Mouse (Mus musculus): ENCODE measurements at regions not wholly inside any gene's neighbourhood (a gene's known extent, or its start where the extent isn't known, plus 50 kb on each side); places are given as distances from the start of the nearest gene placed in this dataset.

DNA sequence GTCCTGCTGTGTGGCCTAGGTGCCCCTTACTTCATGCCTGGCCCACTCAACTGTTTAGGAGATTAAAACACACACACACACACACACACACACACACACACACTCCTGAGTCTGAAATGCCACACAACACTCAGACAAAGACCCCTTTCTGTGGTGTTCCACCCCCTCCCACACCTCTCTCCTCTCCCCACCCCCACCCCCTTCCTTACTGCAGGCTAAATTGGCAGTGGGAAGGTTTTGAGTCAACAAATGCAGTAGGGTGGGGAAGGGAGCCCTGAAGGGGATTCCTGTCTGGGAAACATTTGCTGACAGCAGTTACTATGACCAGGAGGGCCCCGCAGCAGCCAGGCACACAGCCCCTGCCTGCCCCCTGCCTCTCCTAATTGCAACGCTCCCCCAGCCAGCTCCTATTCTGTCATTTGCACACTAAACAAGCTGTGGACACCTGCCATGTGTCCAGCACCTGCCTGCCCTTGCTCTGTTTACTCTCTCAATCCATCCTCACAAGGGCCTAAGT is 69.5 kb downstream of the Ephb3 start:
- no peaks in the 10 kb centered on the region for H3K4me1 ChIP-seq (ENCODE audit: control insufficient read depth, insufficient read depth, low read length)
- no peaks in the 10 kb centered on the region for H3K27me3 ChIP-seq (replicated peaks; ENCODE audit: control insufficient read depth, insufficient read depth, low read length)
- no peak overlapping the region for H3K4me3 ChIP-seq (ENCODE audit: insufficient read depth, low read depth, low read length)
- WGBS, result 48% methylated on average over 2 of the region's 2 CpGs
- no peaks in the 10 kb centered on the region for H3K36me3 ChIP-seq (ENCODE audit: control insufficient read depth, insufficient read depth, low read length)
- TF ChIP-seq CTCF (conservative IDR thresholded peaks at IDR 0.05; ENCODE audit: insufficient read depth, insufficient read length, low read depth, low read length) (no peak), POLR2A (IDR thresholded peaks at IDR 0.05; ENCODE audit: low read depth, low read length) (no peak)
- no peak overlapping the region for H3K27ac ChIP-seq (ENCODE audit: insufficient read depth, low read depth, low read length)
- peak; percentile 30 for DNase-seq

DNA sequence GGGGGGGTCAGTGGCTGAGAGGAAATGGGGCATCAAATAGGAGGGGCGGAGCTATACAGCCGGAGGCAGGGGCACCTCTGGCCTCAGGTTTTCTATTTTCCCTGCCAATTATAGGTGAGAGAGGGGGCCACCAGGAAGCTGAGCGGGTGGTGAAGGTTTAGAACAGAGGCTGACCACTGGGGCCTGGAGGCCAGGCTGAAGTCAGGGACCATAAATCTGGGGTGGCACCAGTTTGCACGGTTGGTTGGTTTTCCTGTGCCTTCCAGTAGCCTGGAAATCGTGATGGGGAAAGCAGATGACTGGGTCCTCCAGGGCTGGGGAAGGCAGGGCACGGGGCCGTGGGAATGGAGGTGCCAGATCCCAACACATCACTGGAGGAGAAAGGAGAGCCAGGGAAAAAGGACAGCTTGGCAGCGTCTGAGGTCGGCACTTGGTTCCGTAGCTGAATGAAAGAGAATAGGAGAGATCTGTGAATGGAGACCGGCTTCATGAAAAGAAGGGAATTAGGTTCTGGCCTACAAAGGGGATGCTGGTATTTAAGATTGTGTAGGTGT is 73.3 kb downstream of the Ephb3 start:
- no peaks in the 10 kb centered on the region for H3K36me3 ChIP-seq (ENCODE audit: control insufficient read depth, insufficient read depth, low read length)
- WGBS, result 40% methylated on average over 11 of the region's 11 CpGs
- H3K27ac ChIP-seq (ENCODE audit: insufficient read depth, low read depth, low read length), result no peak overlapping the region
- DNase-seq, result peak; percentile 50
- TF ChIP-seq CTCF (conservative IDR thresholded peaks at IDR 0.05; ENCODE audit: insufficient read depth, insufficient read length, low read depth, low read length) (no peak), POLR2A (IDR thresholded peaks at IDR 0.05; ENCODE audit: low read depth, low read length) (no peak)
- H3K27me3 ChIP-seq (replicated peaks; ENCODE audit: control insufficient read depth, insufficient read depth, low read length), result no peaks in the 10 kb centered on the region
- H3K4me1 ChIP-seq (ENCODE audit: control insufficient read depth, insufficient read depth, low read length), result no peaks in the 10 kb centered on the region
- no peak overlapping the region for H3K4me3 ChIP-seq (ENCODE audit: insufficient read depth, low read depth, low read length)

DNA sequence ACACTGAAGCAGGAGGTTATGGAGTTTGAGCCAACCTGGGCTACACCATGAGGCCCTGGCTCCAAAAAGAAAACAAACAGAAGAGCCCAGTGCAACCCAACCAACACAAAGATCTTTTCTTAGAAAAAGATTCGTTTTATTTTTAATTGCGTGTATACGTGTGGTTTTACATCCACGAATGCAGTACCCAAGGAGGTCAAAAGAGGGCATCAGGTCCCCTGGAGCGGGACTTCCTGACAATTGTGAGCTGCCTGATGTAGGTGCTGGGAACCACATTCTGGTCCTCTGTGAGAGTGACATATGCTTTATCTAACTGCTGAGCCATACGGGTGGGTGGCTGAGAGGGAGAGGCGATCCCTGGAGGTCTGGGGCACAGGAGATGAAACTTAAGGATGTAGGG is 73.8 kb downstream of the Ephb3 start:
- DNase-seq, result no peak
- Histone ChIP-seq H3K27me3 (replicated peaks; ENCODE audit: control insufficient read depth, insufficient read depth, low read length) (no peaks in the 10 kb centered on the region), H3K36me3 (ENCODE audit: control insufficient read depth, insufficient read depth, low read length) (no peaks in the 10 kb centered on the region), H3K4me1 (ENCODE audit: control insufficient read depth, insufficient read depth, low read length) (no peaks in the 10 kb centered on the region), H3K27ac (ENCODE audit: insufficient read depth, low read depth, low read length) (no peak overlapping the region), H3K4me3 (ENCODE audit: insufficient read depth, low read depth, low read length) (no peak overlapping the region)
- TF ChIP-seq POLR2A (IDR thresholded peaks at IDR 0.05; ENCODE audit: low read depth, low read length) (no peak), CTCF (conservative IDR thresholded peaks at IDR 0.05; ENCODE audit: insufficient read depth, insufficient read length, low read depth, low read length) (no peak)
- 97% methylated on average over 7 of the region's 7 CpGs for WGBS

DNA sequence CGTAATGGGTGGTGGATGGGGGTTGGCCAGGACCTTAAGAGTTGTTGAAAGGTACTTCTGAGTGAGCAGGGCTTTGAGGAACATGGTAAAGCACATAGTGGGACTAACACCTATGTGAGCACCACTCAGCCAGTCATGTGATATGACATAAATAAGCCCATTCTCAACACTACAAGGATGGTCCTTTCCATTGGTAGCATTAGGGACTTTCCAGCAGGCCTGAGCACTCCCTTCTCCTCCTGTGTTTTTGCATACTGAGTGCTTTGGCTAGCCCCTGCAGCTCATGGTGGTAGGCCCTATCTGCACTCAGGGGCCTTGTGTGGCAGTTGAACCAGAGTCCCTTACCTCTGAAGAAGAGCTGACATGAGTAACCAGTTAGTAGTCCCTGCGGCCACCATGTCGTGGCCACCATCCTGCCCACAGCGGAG is 75.7 kb downstream of the Ephb3 start:
- 92% methylated on average over 4 of the region's 4 CpGs for WGBS
- H3K27me3 ChIP-seq (replicated peaks; ENCODE audit: control insufficient read depth, insufficient read depth, low read length), result no peaks in the 10 kb centered on the region
- no peak overlapping the region for H3K27ac ChIP-seq (ENCODE audit: insufficient read depth, low read depth, low read length)
- no peak for TF ChIP-seq CTCF (conservative IDR thresholded peaks at IDR 0.05; ENCODE audit: insufficient read depth, insufficient read length, low read depth, low read length)
- no peak for TF ChIP-seq POLR2A (IDR thresholded peaks at IDR 0.05; ENCODE audit: low read depth, low read length)
- no peak overlapping the region for H3K4me3 ChIP-seq (ENCODE audit: insufficient read depth, low read depth, low read length)
- no peaks in the 10 kb centered on the region for H3K36me3 ChIP-seq (ENCODE audit: control insufficient read depth, insufficient read depth, low read length)
- DNase-seq, result no peak
- no peaks in the 10 kb centered on the region for H3K4me1 ChIP-seq (ENCODE audit: control insufficient read depth, insufficient read depth, low read length)

DNA sequence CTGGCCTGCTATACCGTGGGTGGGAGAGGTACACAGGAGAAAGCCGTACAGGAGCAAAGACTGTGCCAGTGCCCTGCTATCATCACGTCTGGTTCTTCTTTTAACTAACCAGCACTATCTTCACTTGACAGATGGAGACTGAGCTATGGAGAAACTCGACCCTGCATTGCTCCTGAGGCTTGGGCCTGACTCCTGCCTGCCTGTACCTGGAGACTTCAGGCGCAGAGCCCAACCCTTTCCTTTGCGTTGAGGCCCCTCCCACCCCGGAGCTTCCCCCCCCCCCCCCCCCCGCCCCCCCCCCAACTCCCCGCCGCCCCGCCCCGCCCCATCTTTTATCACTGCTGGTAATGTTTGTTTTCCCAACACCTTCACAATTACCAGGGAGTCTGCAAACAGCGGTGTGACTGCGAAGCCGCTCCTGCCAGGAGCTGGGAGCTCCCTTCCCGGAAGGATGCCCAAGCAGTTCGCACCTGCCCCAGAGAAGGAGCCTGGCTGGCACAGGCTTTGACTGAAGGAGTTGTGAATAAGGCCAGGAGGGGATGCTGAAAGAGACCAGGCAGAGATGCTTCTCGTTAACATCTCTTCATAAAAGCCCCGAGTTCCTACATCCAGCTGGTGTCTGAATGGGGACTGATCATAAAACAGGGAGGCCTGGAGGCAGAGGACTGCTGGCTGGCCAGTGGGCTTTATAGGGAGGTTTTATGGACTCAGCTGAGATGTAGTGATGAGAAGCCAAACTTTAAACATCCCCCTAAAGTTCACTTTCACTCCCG is 77.6 kb downstream of the Ephb3 start:
- WGBS, result 40% methylated on average over 16 of the region's 20 CpGs

DNA sequence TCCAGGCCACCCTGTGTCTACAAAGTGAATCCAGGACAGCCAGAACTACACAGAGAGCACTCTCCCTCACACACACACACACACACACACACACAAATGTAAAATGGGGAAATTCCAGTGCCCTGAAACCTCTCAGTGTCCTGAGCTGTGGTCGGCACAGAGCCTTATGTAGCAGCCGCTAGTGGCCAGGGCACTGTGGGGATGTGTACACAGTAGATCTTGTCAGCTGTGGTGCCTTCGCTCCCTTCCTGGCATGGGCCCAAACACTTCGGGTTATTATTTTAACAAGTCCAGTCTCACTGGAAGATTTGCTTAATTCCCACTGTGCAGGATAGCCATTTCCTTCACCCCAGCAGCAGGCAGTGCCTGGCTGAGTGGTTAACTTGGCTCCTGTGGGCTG is 81.5 kb downstream of the Ephb3 start:
- TF ChIP-seq CTCF (conservative IDR thresholded peaks at IDR 0.05; ENCODE audit: insufficient read depth, insufficient read length, low read depth, low read length), result no peak
- TF ChIP-seq POLR2A (IDR thresholded peaks at IDR 0.05; ENCODE audit: low read depth, low read length), result no peak
- 32% methylated on average over 4 of the region's 4 CpGs for WGBS
- Histone ChIP-seq H3K4me3 (ENCODE audit: insufficient read depth, low read depth, low read length) (no peak overlapping the region), H3K4me1 (ENCODE audit: control insufficient read depth, insufficient read depth, low read length) (no peaks in the 10 kb centered on the region), H3K27ac (ENCODE audit: insufficient read depth, low read depth, low read length) (no peak overlapping the region), H3K36me3 (ENCODE audit: control insufficient read depth, insufficient read depth, low read length) (no peaks in the 10 kb centered on the region), H3K27me3 (replicated peaks; ENCODE audit: control insufficient read depth, insufficient read depth, low read length) (no peaks in the 10 kb centered on the region)
- peak; percentile 31 for DNase-seq

More for the DNA sequence above, 77.6 kb downstream of the Ephb3 start:
- Histone ChIP-seq H3K4me3 (ENCODE audit: insufficient read depth, low read depth, low read length) (no peak overlapping the region), H3K27me3 (replicated peaks; ENCODE audit: control insufficient read depth, insufficient read depth, low read length) (no peaks in the 10 kb centered on the region), H3K4me1 (ENCODE audit: control insufficient read depth, insufficient read depth, low read length) (no peaks in the 10 kb centered on the region), H3K36me3 (ENCODE audit: control insufficient read depth, insufficient read depth, low read length) (no peaks in the 10 kb centered on the region), H3K27ac (ENCODE audit: insufficient read depth, low read depth, low read length) (no peak overlapping the region)
- TF ChIP-seq CTCF (conservative IDR thresholded peaks at IDR 0.05; ENCODE audit: insufficient read depth, insufficient read length, low read depth, low read length) (no peak), POLR2A (IDR thresholded peaks at IDR 0.05; ENCODE audit: low read depth, low read length) (no peak)
- no peak for DNase-seq

DNA sequence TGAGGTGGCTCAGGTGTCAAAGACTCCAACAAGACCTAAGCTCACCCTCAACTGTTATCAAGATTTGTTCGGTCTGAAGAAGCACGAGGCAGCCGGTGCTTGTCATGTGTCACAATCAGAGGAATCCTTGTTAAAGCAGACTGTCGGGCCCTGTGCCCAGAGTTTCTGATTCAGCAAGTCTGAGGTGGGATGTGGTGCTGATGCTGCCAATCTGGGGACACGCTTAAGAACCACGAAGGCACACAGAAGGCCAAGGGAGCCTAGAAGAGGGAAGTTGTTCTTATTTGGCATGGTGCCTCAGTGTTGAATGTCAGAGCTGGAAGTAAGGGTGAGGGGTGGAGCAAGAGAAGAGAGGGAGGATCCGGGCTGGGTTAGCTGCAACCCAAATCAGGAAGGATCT is 85.0 kb downstream of the Ephb3 start:
- Histone ChIP-seq H3K27ac (ENCODE audit: insufficient read depth, low read depth, low read length) (no peak overlapping the region), H3K36me3 (ENCODE audit: control insufficient read depth, insufficient read depth, low read length) (no peaks in the 10 kb centered on the region), H3K4me3 (ENCODE audit: insufficient read depth, low read depth, low read length) (no peak overlapping the region), H3K4me1 (ENCODE audit: control insufficient read depth, insufficient read depth, low read length) (no peaks in the 10 kb centered on the region), H3K27me3 (replicated peaks; ENCODE audit: control insufficient read depth, insufficient read depth, low read length) (no peaks in the 10 kb centered on the region)
- DNase-seq, result peak; percentile 25
- 66% methylated on average over 7 of the region's 7 CpGs for WGBS
- TF ChIP-seq POLR2A (IDR thresholded peaks at IDR 0.05; ENCODE audit: low read depth, low read length), result no peak
- no peak for TF ChIP-seq CTCF (conservative IDR thresholded peaks at IDR 0.05; ENCODE audit: insufficient read depth, insufficient read length, low read depth, low read length)
